11 mouse cellular contexts compared by ENCODE assay signal in genomic region chr14:51172095-51172865, GRCm38 (mm10). TPM values are rescaled to one million over a fixed set of nuclear protein-coding genes. Genes with fewer than 3 reads are reported as not detected.
DNase-seq lines count a peak whose midpoint lies in the region; ATAC-seq and TF ChIP-seq lines count a peak whose summit lies in the region.
"Not testable (repeated sequence)": the region's sequence is repeated elsewhere in the genome, so short reads cannot be mapped to it uniquely, and the experiment has no call there.
"Had no signal": no experiment of that assay in that cellular context is flagged by ENCODE, and none has a peak within 500 bp of the region (broad histone marks: within the 10 kb centered on the region; RNA-seq: fewer than 3 reads in every experiment).

No protein-coding gene starts in this region.

- not testable (repeated sequence) for H3K9ac ChIP-seq in forebrain, embryonic 16.5 days (replicated peaks; ENCODE audit: low read depth, low read length); liver, postnatal 0 days (replicated peaks); neural tube, embryonic 15.5 days (replicated peaks)

- H3K4me2 ChIP-seq in forebrain, embryonic 16.5 days (ENCODE audit: low read length); liver, postnatal 0 days (ENCODE audit: low read depth, low read length); neural tube, embryonic 15.5 days: not testable (repeated sequence)

- 0 out of 2 replicates have a peak, but pooled peaks have one; percentile 36 for ATAC-seq in forebrain, embryonic 16.5 days
- ATAC-seq in liver, postnatal 0 days: not testable (repeated sequence)
- 0 out of 2 replicates have a peak, but pooled peaks have one; percentile 47 for ATAC-seq in neural tube, embryonic 15.5 days (ENCODE audit: low FRiP score)

- not testable (repeated sequence) for H3K27ac ChIP-seq in forebrain, embryonic 16.5 days (ENCODE audit: low read length); liver, postnatal 0 days (ENCODE audit: low read depth); neural tube, embryonic 15.5 days (replicated peaks)
- peak overlapping the region; percentile 68; the same call in 1 of the 2 replicates for H3K27ac ChIP-seq in layer of hippocampus, adult 2 months

- H3K4me3 ChIP-seq in forebrain, embryonic 16.5 days (replicated peaks; ENCODE audit: low read length); layer of hippocampus, adult 2 months; liver, postnatal 0 days (ENCODE audit: low read depth, low read length); neural tube, embryonic 15.5 days (replicated peaks): not testable (repeated sequence)

- H3K4me1 ChIP-seq in forebrain, embryonic 16.5 days (replicated peaks; ENCODE audit: control insufficient read depth, insufficient read depth, low read length); liver, postnatal 0 days (ENCODE audit: insufficient read depth); neural tube, embryonic 15.5 days: not testable (repeated sequence)

- not testable (repeated sequence) for TF ChIP-seq EP300 in liver, postnatal 0 days (IDR thresholded peaks at IDR 0.05; ENCODE audit: low read depth)

- H3K27me3 ChIP-seq in forebrain, embryonic 16.5 days (replicated peaks; ENCODE audit: control insufficient read depth, insufficient read depth, low read length); liver, postnatal 0 days (ENCODE audit: insufficient read depth, low read length); neural tube, embryonic 15.5 days (replicated peaks): not testable (repeated sequence)

- 36% methylated on average over 9 of the region's 9 CpGs for WGBS in forebrain, embryonic 16.5 days
- 33% methylated on average over 9 of the region's 9 CpGs for WGBS in liver, postnatal 0 days (ENCODE audit: insufficient replicate concordance)
- 42% methylated on average over 9 of the region's 9 CpGs for WGBS in neural tube, embryonic 15.5 days

- H3K9me3 ChIP-seq in forebrain, embryonic 16.5 days (ENCODE audit: control insufficient read depth, low read length); liver, postnatal 0 days (ENCODE audit: low read length); neural tube, embryonic 15.5 days (replicated peaks): not testable (repeated sequence)

- peak; percentile 10 for DNase-seq in MEL-GATA-1-ER (ENCODE audit: extremely low read depth, low read depth)
- peak; percentile 11 for DNase-seq in cerebellum, adult 9-11 months
- DNase-seq in heart, postnatal 4 days: peak; percentile 63
- DNase-seq in layer of hippocampus, adult 2 months (ENCODE audit: low spot score in 2 of 2): peak in 1 of 2 experiments; percentile 25
- peak; percentile 70 for DNase-seq in liver, postnatal 0 days
- DNase-seq in testis, postnatal 10 days (ENCODE audit: low spot score): peak; percentile 58

- TF ChIP-seq CTCF in layer of hippocampus, adult 2 months (conservative IDR thresholded peaks at IDR 0.05): peak; percentile 78
- TF ChIP-seq CTCF in liver, postnatal 0 days (IDR thresholded peaks at IDR 0.05; ENCODE audit: low read depth): peak; percentile 77

- H3K36me3 ChIP-seq in forebrain, embryonic 16.5 days (ENCODE audit: control insufficient read depth, insufficient read depth); liver, postnatal 0 days (replicated peaks; ENCODE audit: insufficient read depth, low read length); neural tube, embryonic 15.5 days: not testable (repeated sequence)

RNA-seq across cellular contexts. Expression of gene Rnase2b, which starts 10.2 kb away (rescaled TPM):
- polyA plus RNA-seq in forebrain, embryonic 16.5 days (2015; fragmentation: Nextera tagmentation; extraction: Ambion mirVana): not detected in 2 replicates
- total RNA-seq in heart, postnatal 4 days (2021): not detected
- total RNA-seq in layer of hippocampus, adult 2 months (2021): under 1 TPM in 1 of 2 experiments, not detected in 1; 0.51 TPM
- polyA plus RNA-seq in liver, postnatal 0 days (2015; fragmentation: Nextera tagmentation; extraction: Ambion mirVana): not detected in 2 replicates
- not detected in 2 replicates for polyA plus RNA-seq in neural tube, embryonic 15.5 days (2015; fragmentation: Nextera tagmentation; extraction: Ambion mirVana)
- total RNA-seq: hematopoietic stem cell, adult 5-6 weeks had no signal
- polyA plus RNA-seq: limb, embryonic 15.5 days; urinary bladder, adult 2 months had no signal

RNA-seq across cellular contexts. Expression of gene Rnase1, which starts 25.7 kb away (rescaled TPM):
- polyA plus RNA-seq in forebrain, embryonic 16.5 days (2015; fragmentation: Nextera tagmentation; extraction: Ambion mirVana): 0.50 TPM in 1 of 2 replicates, not detected in the other
- under 1 TPM; 0.55 to 0.99 TPM for total RNA-seq in heart, postnatal 4 days (2021)
- total RNA-seq in layer of hippocampus, adult 2 months (2021): 1 to 10 TPM; 3.4 to 4.8 TPM
- 0.11 and 2.1 TPM in 2 replicates for polyA plus RNA-seq in liver, postnatal 0 days (2015; fragmentation: Nextera tagmentation; extraction: Ambion mirVana)
- 1.1 and 1.5 TPM in 2 replicates for polyA plus RNA-seq in neural tube, embryonic 15.5 days (2015; fragmentation: Nextera tagmentation; extraction: Ambion mirVana)
- total RNA-seq: hematopoietic stem cell, adult 5-6 weeks had no signal

RNA-seq across cellular contexts. Expression of gene Ang2, which starts 26.7 kb away (rescaled TPM):
- polyA plus RNA-seq in forebrain, embryonic 16.5 days (2015; fragmentation: Nextera tagmentation; extraction: Ambion mirVana): not detected in 2 replicates
- total RNA-seq in heart, postnatal 4 days (2021): not detected
- not detected for total RNA-seq in layer of hippocampus, adult 2 months (2021)
- not detected in 2 replicates for polyA plus RNA-seq in liver, postnatal 0 days (2015; fragmentation: Nextera tagmentation; extraction: Ambion mirVana)
- not detected in 2 replicates for polyA plus RNA-seq in neural tube, embryonic 15.5 days (2015; fragmentation: Nextera tagmentation; extraction: Ambion mirVana)
- total RNA-seq: hematopoietic stem cell, adult 5-6 weeks had no signal
- polyA plus RNA-seq: limb, embryonic 15.5 days; urinary bladder, adult 2 months had no signal

RNA-seq across cellular contexts. Expression of gene Ear14, which starts 30.9 kb away (rescaled TPM):
- polyA plus RNA-seq in forebrain, embryonic 16.5 days (2015; fragmentation: Nextera tagmentation; extraction: Ambion mirVana): not detected in 2 replicates
- total RNA-seq in heart, postnatal 4 days (2021): not detected
- total RNA-seq in layer of hippocampus, adult 2 months (2021): not detected
- polyA plus RNA-seq in liver, postnatal 0 days (2015; fragmentation: Nextera tagmentation; extraction: Ambion mirVana): not detected in 2 replicates
- not detected in 2 replicates for polyA plus RNA-seq in neural tube, embryonic 15.5 days (2015; fragmentation: Nextera tagmentation; extraction: Ambion mirVana)
- total RNA-seq: hematopoietic stem cell, adult 5-6 weeks had no signal
- polyA plus RNA-seq: limb, embryonic 15.5 days; urinary bladder, adult 2 months had no signal

RNA-seq across cellular contexts. Expression of gene Rnase6, which starts 48.6 kb away (rescaled TPM):
- polyA plus RNA-seq in forebrain, embryonic 16.5 days (2015; fragmentation: Nextera tagmentation; extraction: Ambion mirVana): 0.22 and 0.77 TPM in 2 replicates
- total RNA-seq in heart, postnatal 4 days (2021): under 1 TPM; 0.34 to 0.69 TPM
- not detected for total RNA-seq in layer of hippocampus, adult 2 months (2021)
- 6.3 and 7.5 TPM in 2 replicates for polyA plus RNA-seq in liver, postnatal 0 days (2015; fragmentation: Nextera tagmentation; extraction: Ambion mirVana)
- polyA plus RNA-seq in neural tube, embryonic 15.5 days (2015; fragmentation: Nextera tagmentation; extraction: Ambion mirVana): 1.0 and 2.2 TPM in 2 replicates
